Mouse (Mus musculus) brain, embryonic 14.5 days (tissue): ENCODE measurements around the gene Fam222a.

ENCODE experiments used
- CTCF ChIP-seq: fragments of 200-500 bp; IDR thresholded peaks from 2 replicates; pipeline ENCODE4 v1.5.1; 2012; ENCODE audit warnings: inconsistent platforms, mild to moderate bottlenecking, moderate library complexity, borderline replicate concordance; ENCODE audit not compliant: insufficient read depth, insufficient read length; ENCODE audit errors: extremely low read depth
- POLR2A ChIP-seq: fragments of 200-500 bp; IDR thresholded peaks from 2 replicates; pipeline ENCODE4 v1.6.1; 2012; ENCODE audit warnings: mild to moderate bottlenecking, inconsistent platforms, borderline replicate concordance; ENCODE audit not compliant: poor library complexity, insufficient read depth, insufficient read length, severe bottlenecking; ENCODE audit errors: extremely low read depth

- no peak for TF ChIP-seq CTCF
- TF ChIP-seq POLR2A: no peak
Measured at GRCm38 (mm10) chr5:114607651-114608050, 39.8 kb downstream of the Fam222a start.
